7 mouse cellular contexts compared by ENCODE assay signal in the genomic region with DNA sequence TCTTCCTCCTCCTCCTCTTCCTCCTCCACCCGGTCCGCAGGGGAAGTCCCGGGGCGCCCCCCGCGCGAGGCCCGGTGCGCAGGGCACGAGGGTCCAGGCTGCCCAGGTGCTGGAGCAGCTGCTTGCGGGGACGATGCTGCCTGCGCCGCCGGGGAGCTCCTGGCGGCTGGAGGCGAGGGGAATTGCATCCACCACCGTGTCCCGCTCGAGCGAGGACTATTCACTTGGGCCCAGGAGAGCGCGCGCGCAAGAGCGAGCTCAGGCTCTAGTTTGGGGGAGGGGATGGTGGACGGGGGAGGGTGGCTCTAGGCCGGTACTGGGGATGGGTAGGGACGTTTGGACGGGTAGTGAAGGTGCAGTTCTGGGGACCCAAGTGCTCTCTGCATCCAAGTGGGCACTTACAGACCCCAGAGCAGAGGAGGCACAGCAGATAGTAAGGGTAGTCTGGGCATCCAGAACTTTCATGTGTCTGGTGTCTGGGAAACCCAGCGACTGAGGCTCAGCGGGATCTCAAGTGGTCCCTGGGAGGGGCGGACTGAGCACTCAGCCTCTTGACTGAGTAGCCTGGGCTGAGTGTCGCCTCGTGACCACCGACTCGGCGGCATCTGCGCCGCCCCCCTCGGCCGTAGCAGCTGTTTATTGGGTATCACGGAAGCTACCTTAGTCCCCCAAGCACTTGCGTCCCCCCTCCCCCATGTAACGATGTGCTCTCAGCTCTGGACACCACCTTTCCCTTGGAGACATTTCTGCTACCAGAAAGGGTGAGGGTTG. TPM values are rescaled to one million over a fixed set of nuclear protein-coding genes. Genes with fewer than 3 reads are reported as not detected.
DNase-seq lines count a peak whose midpoint lies in the region; ATAC-seq and TF ChIP-seq lines count a peak whose summit lies in the region.

TSS of gene Epha6 (minus strand) at position 471 of the 771 bp plus-strand sequence.

- DNase-seq in lung, adult 18-20 months, result no peak
- DNase-seq in embryonic facial prominence, embryonic 14.5 days (ENCODE audit: low spot score), result peak; percentile 53
- peak; percentile 67 for DNase-seq in midbrain, embryonic 10.5 days (ENCODE audit: low spot score)
- DNase-seq in gastrocnemius, postnatal 36 days, result no peak

- H3K9me3 ChIP-seq in lung, embryonic 16.5 days (ENCODE audit: control insufficient read depth, low read length), result no peaks in the 10 kb centered on the region
- no peaks in the 10 kb centered on the region for H3K9me3 ChIP-seq in embryonic facial prominence, embryonic 14.5 days (ENCODE audit: control insufficient read depth, low read length)
- H3K9me3 ChIP-seq in intestine, postnatal 0 days (ENCODE audit: control insufficient read depth), result no peaks in the 10 kb centered on the region
- no peaks in the 10 kb centered on the region for H3K9me3 ChIP-seq in midbrain, embryonic 10.5 days (replicated peaks)
- no peaks in the 10 kb centered on the region for H3K9me3 ChIP-seq in stomach, embryonic 16.5 days (replicated peaks; ENCODE audit: control insufficient read depth, low read length)

- under 1% methylated on average over 45 of the region's 45 CpGs for WGBS in lung, embryonic 16.5 days
- 1% methylated on average over 25 of the region's 45 CpGs for WGBS in embryonic facial prominence, embryonic 14.5 days
- 1% methylated on average over 44 of the region's 45 CpGs for WGBS in intestine, postnatal 0 days
- under 1% methylated on average over 45 of the region's 45 CpGs for WGBS in midbrain, embryonic 10.5 days
- WGBS in stomach, embryonic 16.5 days, result under 1% methylated on average over 45 of the region's 45 CpGs

- H3K27me3 ChIP-seq in lung, embryonic 16.5 days (ENCODE audit: control insufficient read depth, insufficient read depth, low read depth, low read length), result peaks cover 24% of the 10 kb centered on the region
- H3K27me3 ChIP-seq in embryonic facial prominence, embryonic 14.5 days (replicated peaks; ENCODE audit: control insufficient read depth, insufficient read depth, low read length), result peaks cover 35% of the 10 kb centered on the region
- peaks cover 17% of the 10 kb centered on the region; the same call in 1 of the 2 replicates for H3K27me3 ChIP-seq in intestine, postnatal 0 days (replicated peaks; ENCODE audit: control insufficient read depth, insufficient read depth, low read length)
- H3K27me3 ChIP-seq in midbrain, embryonic 10.5 days (ENCODE audit: low read depth, poor library complexity, severe bottlenecking), result peaks cover 41% of the 10 kb centered on the region
- H3K27me3 ChIP-seq in stomach, embryonic 16.5 days (ENCODE audit: control insufficient read depth, insufficient read depth, low read length), result peaks cover 20% of the 10 kb centered on the region

- H3K4me3 ChIP-seq in lung, embryonic 16.5 days (ENCODE audit: low read length), result peak within 1 kb of the TSS; percentile 30
- peak within 1 kb of the TSS; percentile 45 for H3K4me3 ChIP-seq in embryonic facial prominence, embryonic 14.5 days (ENCODE audit: low read depth, low read length)
- peak within 1 kb of the TSS; percentile 16 for H3K4me3 ChIP-seq in intestine, postnatal 0 days (ENCODE audit: low read depth, low read length)
- peak within 1 kb of the TSS; percentile 67 for H3K4me3 ChIP-seq in midbrain, embryonic 10.5 days
- peak within 1 kb of the TSS; percentile 39 for H3K4me3 ChIP-seq in stomach, embryonic 16.5 days (replicated peaks; ENCODE audit: low read length)

- peak; percentile 52 for ATAC-seq in lung, embryonic 16.5 days (ENCODE audit: low read depth)
- peak; percentile 82 for ATAC-seq in embryonic facial prominence, embryonic 14.5 days (ENCODE audit: low read depth)
- no peak for ATAC-seq in intestine, postnatal 0 days
- ATAC-seq in stomach, embryonic 16.5 days (ENCODE audit: insufficient read depth, low FRiP score), result peak; percentile 68; the same call in 1 of the 2 replicates

- no peak within 1 kb of the TSS for H3K9ac ChIP-seq in lung, embryonic 16.5 days (ENCODE audit: low read length)
- H3K9ac ChIP-seq in embryonic facial prominence, embryonic 14.5 days (ENCODE audit: low read depth, low read length), result peak within 1 kb of the TSS; percentile 56
- H3K9ac ChIP-seq in intestine, postnatal 0 days (ENCODE audit: low read depth, low read length), result no peak within 1 kb of the TSS
- H3K9ac ChIP-seq in stomach, embryonic 16.5 days (ENCODE audit: low read length), result no peak within 1 kb of the TSS

- TF ChIP-seq CTCF in intestine, postnatal 0 days (IDR thresholded peaks at IDR 0.05; ENCODE audit: low read depth), result no peak

- no peak within 1 kb of the TSS for H3K27ac ChIP-seq in lung, embryonic 16.5 days (ENCODE audit: low read length)
- H3K27ac ChIP-seq in embryonic facial prominence, embryonic 14.5 days (replicated peaks; ENCODE audit: low read depth, low read length), result no peak within 1 kb of the TSS
- H3K27ac ChIP-seq in intestine, postnatal 0 days (ENCODE audit: low read depth, low read length), result no peak within 1 kb of the TSS
- peak within 1 kb of the TSS; percentile 76 for H3K27ac ChIP-seq in midbrain, embryonic 10.5 days (replicated peaks)
- H3K27ac ChIP-seq in stomach, embryonic 16.5 days (ENCODE audit: low read length), result no peak within 1 kb of the TSS

- peaks cover 5% of the 10 kb centered on the region; the same call in 1 of the 2 replicates for H3K4me1 ChIP-seq in lung, embryonic 16.5 days (replicated peaks; ENCODE audit: control insufficient read depth, insufficient read depth, low read length)
- H3K4me1 ChIP-seq in embryonic facial prominence, embryonic 14.5 days (ENCODE audit: control insufficient read depth, insufficient read depth, low read length), result 0 out of 2 replicates have a peak, but pooled peaks cover 3% of the 10 kb centered on the region
- H3K4me1 ChIP-seq in intestine, postnatal 0 days (replicated peaks; ENCODE audit: control insufficient read depth, insufficient read depth, low read length), result no peaks in the 10 kb centered on the region
- peaks cover 23% of the 10 kb centered on the region for H3K4me1 ChIP-seq in midbrain, embryonic 10.5 days
- peaks cover 11% of the 10 kb centered on the region; the same call in 1 of the 2 replicates for H3K4me1 ChIP-seq in stomach, embryonic 16.5 days (ENCODE audit: control insufficient read depth, insufficient read depth, low read length)

- H3K4me2 ChIP-seq in lung, embryonic 16.5 days (ENCODE audit: low read depth, low read length), result peak within 1 kb of the TSS; percentile 54
- peak within 1 kb of the TSS; percentile 91 for H3K4me2 ChIP-seq in embryonic facial prominence, embryonic 14.5 days (ENCODE audit: low read depth, low read length)
- H3K4me2 ChIP-seq in intestine, postnatal 0 days (replicated peaks; ENCODE audit: low read depth), result peak within 1 kb of the TSS; percentile 43
- H3K4me2 ChIP-seq in stomach, embryonic 16.5 days (ENCODE audit: low read depth, low read length), result peak within 1 kb of the TSS; percentile 70

- intact Hi-C loops in gastrocnemius, postnatal 36 days (cut with DNase I), result no loop called here

- H3K36me3 ChIP-seq in lung, embryonic 16.5 days (ENCODE audit: control insufficient read depth, insufficient read depth, low read length), result no peaks in the 10 kb centered on the region
- H3K36me3 ChIP-seq in embryonic facial prominence, embryonic 14.5 days (ENCODE audit: control insufficient read depth, insufficient read depth, low read length), result no peaks in the 10 kb centered on the region
- H3K36me3 ChIP-seq in intestine, postnatal 0 days (ENCODE audit: control insufficient read depth, insufficient read depth), result no peaks in the 10 kb centered on the region
- no peaks in the 10 kb centered on the region for H3K36me3 ChIP-seq in midbrain, embryonic 10.5 days
- H3K36me3 ChIP-seq in stomach, embryonic 16.5 days (ENCODE audit: control insufficient read depth, insufficient read depth, low read length), result no peaks in the 10 kb centered on the region

RNA-seq across cellular contexts. Expression of gene Epha6, which starts in this region (rescaled TPM):
- polyA plus RNA-seq in lung, embryonic 16.5 days (2015; fragmentation: Nextera tagmentation; extraction: Ambion mirVana), result not detected in 2 replicates
- 0.79 and 0.92 TPM in 2 replicates for polyA plus RNA-seq in embryonic facial prominence, embryonic 14.5 days (2014; fragmentation: Nextera tagmentation; extraction: Ambion mirVana)
- polyA plus RNA-seq in intestine, postnatal 0 days (2015; fragmentation: Nextera tagmentation; extraction: Ambion mirVana), result 0.16 TPM in 2 replicates
- polyA plus RNA-seq in midbrain, embryonic 10.5 days (2016; fragmentation: Nextera tagmentation; extraction: Ambion mirVana), result 0.35 and 0.53 TPM in 2 replicates
- polyA plus RNA-seq in stomach, embryonic 16.5 days (2015; fragmentation: Nextera tagmentation; extraction: Ambion mirVana), result 0.24 and 0.34 TPM in 2 replicates
- total RNA-seq in gastrocnemius, postnatal 36 days (2021), result not detected

Comparison
In these comparisons a context has a peak if more than half of its experiments do, and no peak if none do; other contexts are left out.
1. Peak in ATAC-seq, H3K4me3 ChIP-seq and H3K4me2 ChIP-seq in lung, embryonic 16.5 days; RNA of the gene not detected or under 1 TPM.
2. Peak in DNase-seq, ATAC-seq, H3K4me3 ChIP-seq, H3K9ac ChIP-seq and H3K4me2 ChIP-seq in embryonic facial prominence, embryonic 14.5 days; RNA of the gene not detected or under 1 TPM.
3. Peak in DNase-seq, H3K4me3 ChIP-seq and H3K27ac ChIP-seq in midbrain, embryonic 10.5 days; RNA of the gene not detected or under 1 TPM.
4. Peak in ATAC-seq, H3K4me3 ChIP-seq and H3K4me2 ChIP-seq in stomach, embryonic 16.5 days; RNA of the gene not detected or under 1 TPM.
5. H3K4me3 ChIP-seq: peak in every context shown above with its lines; median percentile 67 in midbrain, embryonic 10.5 days; 45 in embryonic facial prominence, embryonic 14.5 days; 39 in stomach, embryonic 16.5 days; 30 in lung, embryonic 16.5 days; 16 in intestine, postnatal 0 days.